Mouse (Mus musculus): ENCODE results near the gene Ankrd37. TPM values are rescaled to one million over a fixed set of nuclear protein-coding genes. Genes with fewer than 3 reads are reported as not detected.

Ankrd37 gene
- polyA plus RNA-seq (2021), result 14.2 TPM

GRCm38 (mm10) chr8:46005596-46005995, at the start of gene Ankrd37:
Ankrd37 (minus strand) TSS chr8:46005707.
- no peaks in the 10 kb centered on the region for H3K27me3 ChIP-seq
- ChIA-PET CTCF (interaction anchor here (1.1 kb wide), 1 partner anchor 34 kb away, joined by 4 read pairs; no protein-coding TSS in a partner anchor), POLR2A (no interaction called here)
- DNase-seq (ENCODE audit: low read depth, low spot score), result peak; percentile 6
- ATAC-seq, result no peak
- TF ChIP-seq CTCF (IDR thresholded peaks at IDR 0.05), result no peak
- in situ Hi-C loops (cut with MboI; ENCODE audit: low pct_unique_long_range_greater_than_20kb), result no loop called here

- in situ Hi-C loops (cut with MboI; ENCODE audit: low pct_unique_long_range_greater_than_20kb), result no loop called here
- no peak for TF ChIP-seq CTCF (IDR thresholded peaks at IDR 0.05)
- no peaks in the 10 kb centered on the region for H3K27me3 ChIP-seq
- ChIA-PET POLR2A (no interaction called here), CTCF (no interaction called here)
- ATAC-seq, result no peak
- no peak for DNase-seq (ENCODE audit: low read depth, low spot score)
These were observed 34.8 kb upstream of the Ankrd37 start for GRCm38 (mm10) chr8:46040260-46040659.

GRCm38 (mm10) chr8:46039666-46040065, 34.2 kb upstream of the Ankrd37 start:
- no peak for ATAC-seq
- no peak for TF ChIP-seq CTCF (IDR thresholded peaks at IDR 0.05)
- POLR2A ChIA-PET, result interaction anchor here (0.5 kb wide), 1 partner anchor 30 kb away, joined by 3 read pairs; no protein-coding TSS in a partner anchor
- in situ Hi-C loops (cut with MboI; ENCODE audit: low pct_unique_long_range_greater_than_20kb), result no loop called here
- H3K27me3 ChIP-seq, result no peaks in the 10 kb centered on the region
- CTCF ChIA-PET, result no interaction called here
- no peak for DNase-seq (ENCODE audit: low read depth, low spot score)

GRCm38 (mm10) chr8:46036217-46036616, 30.7 kb upstream of the Ankrd37 start:
- TF ChIP-seq CTCF (IDR thresholded peaks at IDR 0.05), result no peak
- H3K27me3 ChIP-seq, result no peaks in the 10 kb centered on the region
- POLR2A ChIA-PET, result interaction anchor here (0.6 kb wide), 1 partner anchor 18 kb away, joined by 3 read pairs; no protein-coding TSS in a partner anchor
- in situ Hi-C loops (cut with MboI; ENCODE audit: low pct_unique_long_range_greater_than_20kb), result no loop called here
- CTCF ChIA-PET, result no interaction called here
- ATAC-seq (no peak), DNase-seq (ENCODE audit: low read depth, low spot score) (no peak)

GRCm38 (mm10) chr8:46024392-46024791, 18.9 kb upstream of the Ankrd37 start:
- no peaks in the 10 kb centered on the region for H3K27me3 ChIP-seq
- CTCF ChIA-PET, result interaction anchor here (1.0 to 1.3 kb wide), 2 partner anchors 10 to 12 kb away, joined by 3 to 4 read pairs; no protein-coding TSS in a partner anchor
- ATAC-seq (no peak), DNase-seq (ENCODE audit: low read depth, low spot score) (no peak)
- in situ Hi-C loops (cut with MboI; ENCODE audit: low pct_unique_long_range_greater_than_20kb), result no loop called here
- POLR2A ChIA-PET, result no interaction called here
- no peak for TF ChIP-seq CTCF (IDR thresholded peaks at IDR 0.05)

GRCm38 (mm10) chr8:46022758-46023157, 17.3 kb upstream of the Ankrd37 start:
- DNase-seq (ENCODE audit: low read depth, low spot score), result no peak
- ChIA-PET POLR2A (no interaction called here), CTCF (interaction anchor here (3.0 kb wide), 1 partner anchor 11 kb away, joined by 11 read pairs; no protein-coding TSS in a partner anchor)
- H3K27me3 ChIP-seq, result no peaks in the 10 kb centered on the region
- no peak for ATAC-seq
- no peak for TF ChIP-seq CTCF (IDR thresholded peaks at IDR 0.05)
- in situ Hi-C loops (cut with MboI; ENCODE audit: low pct_unique_long_range_greater_than_20kb), result no loop called here

GRCm38 (mm10) chr8:46022203-46022602, 16.7 kb upstream of the Ankrd37 start:
- ChIA-PET CTCF (interaction anchor here (1.6 to 3.0 kb wide), 2 partner anchors 8 to 10 kb away, joined by 5 to 11 read pairs; no protein-coding TSS in a partner anchor), POLR2A (no interaction called here)
- TF ChIP-seq CTCF (IDR thresholded peaks at IDR 0.05), result no peak
- ATAC-seq (no peak), DNase-seq (ENCODE audit: low read depth, low spot score) (no peak)
- in situ Hi-C loops (cut with MboI; ENCODE audit: low pct_unique_long_range_greater_than_20kb), result no loop called here
- no peaks in the 10 kb centered on the region for H3K27me3 ChIP-seq

GRCm38 (mm10) chr8:46010746-46011680, 5.5 kb upstream of the Ankrd37 start:
- DNase-seq (ENCODE audit: low read depth, low spot score) (peak; percentile 31), ATAC-seq (peak; percentile 56)
- POLR2A ChIA-PET, result interaction anchor here (0.7 kb wide), 1 partner anchor 646 kb away, joined by 3 read pairs; no protein-coding TSS in a partner anchor

GRCm38 (mm10) chr8:46010306-46010705, 4.8 kb upstream of the Ankrd37 start:
- in situ Hi-C loops (cut with MboI; ENCODE audit: low pct_unique_long_range_greater_than_20kb), result no loop called here
- no peaks in the 10 kb centered on the region for H3K27me3 ChIP-seq
- ChIA-PET POLR2A (interaction anchor here (0.6 to 0.7 kb wide), 3 partner anchors 11 to 645 kb away, joined by 3 to 5 read pairs (median 3); no protein-coding TSS in a partner anchor), CTCF (interaction anchor here (1.1 to 3.0 kb wide), 3 partner anchors 8 to 11 kb away, joined by 5 to 11 read pairs (median 6); partner anchors contain the start of gene Lrp2bp)
- ATAC-seq (no peak), DNase-seq (ENCODE audit: low read depth, low spot score) (no peak)
- TF ChIP-seq CTCF (IDR thresholded peaks at IDR 0.05), result no peak

More at GRCm38 (mm10) chr8:46010746-46011680, 5.5 kb upstream of the Ankrd37 start:
- CTCF ChIA-PET, result interaction anchor here (1.1 to 3.0 kb wide), 3 partner anchors 9 to 11 kb away, joined by 5 to 11 read pairs (median 6); partner anchors contain the start of gene Lrp2bp
- in situ Hi-C loops (cut with MboI; ENCODE audit: low pct_unique_long_range_greater_than_20kb), result no loop called here
- H3K27me3 ChIP-seq, result no peaks in the 10 kb centered on the region
- peak; percentile 32 for TF ChIP-seq CTCF (IDR thresholded peaks at IDR 0.05)

GRCm38 (mm10) chr8:46007050-46007672, 1.7 kb upstream of the Ankrd37 start:
- TF ChIP-seq CTCF (IDR thresholded peaks at IDR 0.05), result no peak
- ChIA-PET CTCF (no interaction called here), POLR2A (no interaction called here)
- no peaks in the 10 kb centered on the region for H3K27me3 ChIP-seq
- no peak for DNase-seq (ENCODE audit: low read depth, low spot score)
- ATAC-seq, result no peak
- in situ Hi-C loops (cut with MboI; ENCODE audit: low pct_unique_long_range_greater_than_20kb), result no loop called here
